Mouse (Mus musculus) small intestine, adult 2 months (tissue): ENCODE data around the gene Lrmp. TPM values are rescaled to one million over a fixed set of nuclear protein-coding genes. Genes with fewer than 3 reads are reported as not detected.

Experiments
- H3K27ac ChIP-seq: fragments of 200-500 bp; 2 replicates; pipeline ENCODE4 v1.5.1; 2012; ENCODE audit warnings: low read depth, low read length, control low read depth, inconsistent platforms; ENCODE audit not compliant: insufficient read depth
- H3K27me3 ChIP-seq: fragments of 200-500 bp; 2 replicates; pipeline ENCODE4 v1.6.1; 2012; ENCODE audit warnings: mild to moderate bottlenecking, moderate library complexity, low read length, inconsistent platforms; ENCODE audit not compliant: control insufficient read depth, insufficient read depth
- H3K36me3 ChIP-seq: fragments of 200-500 bp; 2 replicates; pipeline ENCODE4 v1.6.1; 2012; ENCODE audit warnings: mild to moderate bottlenecking, low read length, control low read depth, inconsistent platforms; ENCODE audit not compliant: control insufficient read depth, insufficient read depth
- H3K4me1 ChIP-seq: fragments of 200-500 bp; 2 replicates; pipeline ENCODE4 v1.6.1; 2012; ENCODE audit warnings: low read length, inconsistent platforms, mixed read lengths; ENCODE audit not compliant: control insufficient read depth, insufficient read depth, insufficient read length
- H3K4me3 ChIP-seq: fragments of 200-500 bp; 2 replicates; pipeline ENCODE4 v1.5.1; 2012; ENCODE audit warnings: low read depth, mild to moderate bottlenecking, control low read depth, inconsistent platforms, low read length, moderate library complexity
- CTCF ChIP-seq: fragments of 200-500 bp; IDR thresholded peaks from 2 replicates; pipeline ENCODE4 v1.5.1; 2012; ENCODE audit warnings: low read depth, mild to moderate bottlenecking, control low read depth, inconsistent platforms, low read length, moderate library complexity, mixed read lengths; ENCODE audit not compliant: insufficient replicate concordance, insufficient read length; ENCODE audit errors: extremely low read depth
- POLR2A ChIP-seq: fragments of 200-500 bp; IDR thresholded peaks from 2 replicates; pipeline ENCODE4 v1.6.1; 2012; ENCODE audit warnings: low read depth, mild to moderate bottlenecking, control low read depth, inconsistent platforms, low read length, moderate library complexity
- WGBS: fragments of 180-500 bp; shearing (Covaris S2); methylation state at CpG from one replicate; pipeline ENCODE4 v1.1.7; 2018; 5-methylcytosine and 5-hydroxymethylcytosine counted together
- polyA plus RNA-seq: library from polyadenylated mRNA; depleted of rRNA; stranded (reverse); fragments of >200 nt; gene quantifications from 2 replicates; pipeline ENCODE4 v1.2.3, GENCODE M21; 2012

Lrmp gene
- polyA plus RNA-seq, 1 experiment: 17.7 TPM

DNA sequence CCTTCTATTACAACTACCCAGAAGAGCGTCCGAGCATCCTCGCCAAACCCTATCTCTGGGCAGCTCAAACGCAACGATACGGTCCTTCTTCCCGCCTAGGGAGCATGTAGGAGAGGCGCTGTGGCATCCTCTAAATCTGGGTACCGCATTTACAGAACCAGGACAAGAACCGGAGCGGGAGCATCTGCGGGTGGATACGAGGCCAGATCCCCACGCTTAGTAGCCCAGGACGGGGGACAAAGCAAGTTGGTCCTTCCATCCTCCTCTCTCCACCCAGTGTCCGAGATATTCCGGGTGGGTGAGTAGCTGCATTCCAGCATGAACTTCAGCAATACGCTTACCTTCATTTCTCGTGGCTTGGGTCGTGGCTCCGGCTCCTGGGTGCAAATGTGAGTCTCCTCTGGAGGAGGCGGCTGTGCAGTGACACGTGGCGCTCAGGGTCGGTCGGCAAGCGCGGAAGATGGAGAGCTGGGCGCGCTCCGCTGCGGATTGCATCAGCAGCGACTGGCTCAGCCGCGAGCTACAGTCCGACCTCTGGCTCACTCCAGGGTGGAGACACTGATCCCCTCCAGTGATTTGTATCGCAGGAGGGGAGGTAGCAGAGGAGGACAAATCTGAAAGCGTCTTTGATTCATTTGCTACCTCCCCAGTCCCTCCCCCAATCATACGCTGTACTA is 39.8 kb upstream of the Lrmp start, which contains the start of gene Bcat1:
TSS of gene Bcat1 (minus strand) at position 637 of the 677 bp plus-strand sequence.
- Histone ChIP-seq H3K27me3 (peaks cover 17% of the 10 kb centered on the region), H3K4me1 (no peaks in the 10 kb centered on the region), H3K36me3 (no peaks in the 10 kb centered on the region), H3K27ac (no peak within 1 kb of the TSS), H3K4me3 (peak within 1 kb of the TSS; percentile 49)
- TF ChIP-seq POLR2A (no peak), CTCF (no peak)
- WGBS: 3% methylated on average over 39 of the region's 39 CpGs

DNA sequence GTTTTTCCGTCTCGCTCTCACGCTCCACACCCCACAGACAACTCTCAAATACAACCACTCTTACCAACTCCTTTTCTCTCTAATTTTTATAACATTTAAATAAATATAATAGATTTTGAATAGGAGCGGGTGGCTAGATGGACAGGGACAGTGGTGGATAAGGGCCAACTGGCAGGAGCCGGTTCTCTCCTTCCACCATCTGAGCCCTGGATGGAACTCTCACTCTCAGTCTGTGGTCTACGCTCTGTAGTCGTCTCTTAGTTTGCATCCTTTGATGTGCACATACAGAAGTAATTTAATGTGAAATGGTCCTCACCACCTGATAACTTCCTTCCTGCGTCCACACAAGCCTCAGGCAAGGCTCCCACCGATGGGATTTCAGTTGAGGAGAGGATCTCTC is 39.2 kb upstream of the Lrmp start:
- no peaks in the 10 kb centered on the region for H3K36me3 ChIP-seq
- no peak overlapping the region for H3K27ac ChIP-seq
- peaks cover 17% of the 10 kb centered on the region for H3K27me3 ChIP-seq
- no peak for TF ChIP-seq CTCF
- TF ChIP-seq POLR2A: no peak
- H3K4me1 ChIP-seq: no peaks in the 10 kb centered on the region
- no peak overlapping the region for H3K4me3 ChIP-seq
- 32% methylated on average over 9 of the region's 9 CpGs for WGBS

DNA sequence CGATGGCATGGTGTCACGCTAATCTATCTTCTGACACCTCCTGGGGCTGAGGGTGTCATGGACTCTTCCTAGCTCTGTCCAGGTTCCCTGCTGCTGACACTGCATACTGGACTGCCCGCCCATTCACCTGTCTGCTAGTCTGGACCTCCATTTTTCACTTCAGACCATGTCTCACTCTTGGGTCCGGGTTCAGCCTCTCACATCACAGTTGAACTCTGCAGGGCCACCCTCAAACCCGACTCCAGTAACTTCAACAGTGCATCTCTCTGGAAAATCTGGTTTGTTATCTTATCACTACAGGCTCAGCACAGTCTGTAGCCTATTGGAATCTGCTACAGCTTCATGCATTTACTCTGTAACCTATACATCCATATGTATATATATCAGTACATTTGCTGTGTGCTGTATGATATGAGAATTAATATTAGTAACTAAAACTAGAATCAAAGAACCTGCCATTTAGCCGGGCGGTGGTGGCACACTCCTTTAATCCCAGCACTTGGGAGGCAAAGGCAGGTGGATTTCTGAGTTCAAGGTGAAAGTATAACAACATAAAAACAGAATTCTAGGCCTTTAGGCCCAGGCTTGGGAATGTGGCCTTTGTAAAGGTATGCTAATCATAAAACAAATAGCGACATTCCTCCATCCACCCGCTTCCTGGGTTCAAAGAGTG is 36.2 kb upstream of the Lrmp start:
- 65% methylated on average over 9 of the region's 9 CpGs for WGBS
- Histone ChIP-seq H3K4me3 (no peak overlapping the region), H3K36me3 (no peaks in the 10 kb centered on the region), H3K27me3 (peaks cover 16% of the 10 kb centered on the region), H3K27ac (no peak overlapping the region), H3K4me1 (no peaks in the 10 kb centered on the region)
- no peak for TF ChIP-seq POLR2A
- TF ChIP-seq CTCF: no peak

DNA sequence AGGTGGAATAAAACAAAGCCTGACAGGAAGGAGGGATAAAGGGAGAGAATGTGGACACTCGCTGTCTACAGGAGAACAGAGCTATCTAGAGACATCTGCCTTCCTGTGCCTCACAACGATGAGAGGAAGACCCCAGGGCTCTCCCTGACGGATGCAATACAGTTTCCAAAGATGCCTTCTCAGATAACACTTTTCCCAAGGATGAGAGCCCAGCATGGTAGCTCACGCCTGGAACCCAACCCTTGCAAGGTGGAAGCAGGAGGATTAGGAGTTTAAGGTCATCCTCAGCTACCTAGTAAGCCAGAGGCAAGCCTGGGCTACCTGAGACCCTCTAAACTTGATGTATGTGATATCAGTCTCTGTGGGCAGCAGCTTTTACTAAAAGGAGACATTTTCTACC is 33.7 kb upstream of the Lrmp start:
- WGBS: 64% methylated on average over 4 of the region's 4 CpGs
- H3K36me3 ChIP-seq: no peaks in the 10 kb centered on the region
- H3K27me3 ChIP-seq: no peaks in the 10 kb centered on the region
- H3K4me1 ChIP-seq: no peaks in the 10 kb centered on the region
- H3K4me3 ChIP-seq: no peak overlapping the region
- TF ChIP-seq CTCF (no peak), POLR2A (no peak)
- H3K27ac ChIP-seq: no peak overlapping the region

DNA sequence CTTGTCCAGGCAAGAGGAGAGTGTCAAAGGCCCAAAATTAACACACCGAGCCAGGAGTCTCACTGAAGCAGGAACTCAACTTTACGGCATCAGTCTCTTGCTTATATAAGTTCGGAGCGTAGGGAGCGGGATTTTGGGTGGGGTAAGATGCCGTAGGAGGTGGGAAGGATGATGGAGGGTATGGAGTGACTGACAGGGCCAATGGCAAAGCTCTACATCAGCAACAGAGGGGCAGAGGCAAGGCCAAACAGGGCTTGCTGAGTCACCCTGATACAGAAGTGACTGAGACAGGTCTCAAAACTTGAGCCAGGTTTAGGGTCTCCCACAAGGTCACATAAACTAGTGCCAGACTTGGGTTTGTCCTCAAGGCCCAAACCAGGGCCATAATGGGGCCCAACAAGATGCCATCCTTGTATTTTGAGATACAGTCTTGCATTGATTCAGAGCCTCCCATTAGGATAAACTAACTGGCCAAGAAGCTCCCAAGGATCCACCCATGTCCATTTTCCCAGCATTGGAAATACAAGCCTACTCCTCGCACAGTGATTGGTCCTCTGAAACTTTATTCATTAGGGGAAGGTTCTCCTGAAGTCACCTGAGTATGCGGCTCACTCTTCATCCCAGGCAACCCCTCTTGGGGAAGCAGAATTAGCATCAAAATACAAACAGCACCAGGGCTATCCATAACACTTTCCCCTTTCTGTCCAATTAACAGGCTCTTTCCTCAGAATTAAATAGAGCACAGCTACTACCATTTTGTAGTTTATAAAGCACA is 30.9 kb upstream of the Lrmp start:
- H3K4me3 ChIP-seq: no peak overlapping the region
- no peaks in the 10 kb centered on the region for H3K4me1 ChIP-seq
- no peak overlapping the region for H3K27ac ChIP-seq
- 89% methylated on average over 8 of the region's 8 CpGs for WGBS
- H3K36me3 ChIP-seq: no peaks in the 10 kb centered on the region
- H3K27me3 ChIP-seq: no peaks in the 10 kb centered on the region
- TF ChIP-seq CTCF (no peak), POLR2A (no peak)

DNA sequence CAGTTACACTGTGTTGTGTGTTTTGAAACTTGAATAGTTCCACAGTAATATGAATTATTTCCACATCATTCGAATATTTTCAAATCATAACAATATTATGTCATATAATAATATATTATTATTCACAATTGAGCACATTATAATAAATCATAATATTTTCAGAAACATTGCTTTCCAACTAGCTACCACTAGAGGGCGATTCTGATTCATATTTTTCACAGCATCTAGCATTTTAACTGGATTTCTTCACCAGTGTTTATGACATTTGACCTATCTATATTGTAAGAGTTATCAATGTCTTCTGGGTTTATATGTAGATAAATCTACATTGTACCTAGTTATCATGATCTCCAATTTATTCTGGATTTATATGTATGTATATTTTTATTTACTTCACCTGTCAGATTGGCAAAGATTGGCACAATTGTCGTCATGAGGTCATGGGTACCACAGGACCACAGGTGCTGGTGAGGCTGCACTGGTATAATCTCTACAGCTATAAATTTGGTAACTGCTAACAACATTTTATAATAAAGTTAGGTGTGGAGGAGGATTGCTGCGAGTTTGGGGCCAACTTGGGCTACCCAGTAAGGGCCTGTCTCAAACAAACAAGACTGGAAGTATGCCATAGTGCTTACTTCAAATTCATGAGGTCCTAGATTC is 26.9 kb upstream of the Lrmp start:
- Histone ChIP-seq H3K27me3 (no peaks in the 10 kb centered on the region), H3K36me3 (no peaks in the 10 kb centered on the region), H3K4me3 (no peak overlapping the region), H3K4me1 (no peaks in the 10 kb centered on the region), H3K27ac (no peak overlapping the region)
- no peak for TF ChIP-seq POLR2A
- peak; percentile 28; the same call in 1 of the 2 replicates for TF ChIP-seq CTCF
- WGBS: 43% methylated on average over 4 of the region's 4 CpGs

DNA sequence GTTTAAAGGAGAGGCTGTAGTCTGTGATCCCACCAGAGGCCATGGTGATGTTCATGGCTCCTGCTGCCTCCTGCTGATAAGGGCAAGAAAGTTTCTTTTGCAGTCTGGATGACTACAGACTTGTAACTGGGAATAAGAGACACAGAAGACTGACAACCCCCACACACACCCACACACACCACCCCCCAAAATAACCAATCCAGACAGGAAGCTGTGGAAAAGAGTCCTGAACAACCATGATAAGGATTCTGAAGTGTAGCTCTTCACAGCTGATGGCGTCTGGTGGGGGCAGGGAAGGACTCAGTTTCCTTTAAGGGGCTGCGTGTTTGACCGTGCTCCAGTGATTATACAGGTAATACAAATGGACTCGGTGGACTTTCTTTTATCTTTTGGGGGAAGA is 26.1 kb upstream of the Lrmp start:
- H3K4me1 ChIP-seq: no peaks in the 10 kb centered on the region
- H3K27ac ChIP-seq: no peak overlapping the region
- no peak for TF ChIP-seq POLR2A
- no peak for TF ChIP-seq CTCF
- no peak overlapping the region for H3K4me3 ChIP-seq
- no peaks in the 10 kb centered on the region for H3K27me3 ChIP-seq
- 68% methylated on average over 4 of the region's 4 CpGs for WGBS
- H3K36me3 ChIP-seq: no peaks in the 10 kb centered on the region
